Mouse (Mus musculus) adrenal gland (tissue): Measurements from ENCODE around the gene Unc5a.

Source experiments
- intact Hi-C: fragments of 180-260 bp; cut with DNase I; formaldehyde crosslinking; loops from one replicate; pipeline ENCODE4 v1.15.1; 2025

Unc5a gene

GRCm38 (mm10) chr13:55002090-55002489, 52.9 kb downstream of the Unc5a start:
- intact Hi-C loops = no loop called here

GRCm38 (mm10) chr13:55004646-55005045, 55.4 kb downstream of the Unc5a start:
- intact Hi-C loops = no loop called here

- intact Hi-C loops = no loop called here
These were observed 56.6 kb downstream of the Unc5a start for GRCm38 (mm10) chr13:55005691-55006414.

- intact Hi-C loops = no loop called here
These were observed 57.2 kb downstream of the Unc5a start for GRCm38 (mm10) chr13:55006415-55006742.

GRCm38 (mm10) chr13:55008589-55008988, 59.4 kb downstream of the Unc5a start:
- intact Hi-C loops = no loop called here

GRCm38 (mm10) chr13:55011103-55011502, 61.9 kb downstream of the Unc5a start:
- intact Hi-C loops = no loop called here

- intact Hi-C loops = no loop called here
These were observed 62.8 kb downstream of the Unc5a start for GRCm38 (mm10) chr13:55011981-55012478.

GRCm38 (mm10) chr13:55013702-55014344, 64.6 kb downstream of the Unc5a start:
- intact Hi-C loops = no loop called here

- intact Hi-C loops = no loop called here
These were observed 65.2 kb downstream of the Unc5a start for GRCm38 (mm10) chr13:55014451-55014850.

GRCm38 (mm10) chr13:55017154-55017897, 68.1 kb downstream of the Unc5a start:
- intact Hi-C loops = no loop called here

GRCm38 (mm10) chr13:55017898-55018599, 68.8 kb downstream of the Unc5a start:
- intact Hi-C loops = no loop called here

- intact Hi-C loops = no loop called here
These were observed 69.5 kb downstream of the Unc5a start for GRCm38 (mm10) chr13:55018700-55019099.

- intact Hi-C loops = no loop called here
These were observed 70.0 kb downstream of the Unc5a start for GRCm38 (mm10) chr13:55019181-55019580.

GRCm38 (mm10) chr13:55020051-55020450, 70.8 kb downstream of the Unc5a start:
- intact Hi-C loops = no loop called here

- intact Hi-C loops = no loop called here
These were observed 72.1 kb downstream of the Unc5a start, which contains the start of gene Hk3 for GRCm38 (mm10) chr13:55021194-55021779. TSS of gene Hk3 (minus strand) at chr13:55021385.

- intact Hi-C loops = no loop called here
These were observed 73.0 kb downstream of the Unc5a start for GRCm38 (mm10) chr13:55022256-55022655.

- intact Hi-C loops = no loop called here
These were observed 73.5 kb downstream of the Unc5a start for GRCm38 (mm10) chr13:55022715-55023114.

- intact Hi-C loops = no loop called here
These were observed 75.0 kb downstream of the Unc5a start for GRCm38 (mm10) chr13:55024215-55024614.

GRCm38 (mm10) chr13:55040016-55040415, 90.8 kb downstream of the Unc5a start:
- intact Hi-C loops = no loop called here

GRCm38 (mm10) chr13:55047706-55048105, 98.5 kb downstream of the Unc5a start:
- intact Hi-C loops = no loop called here
